Mouse (Mus musculus) midbrain, postnatal 0 days (tissue): ENCODE measurements around the gene H2-M5. TPM values are rescaled to one million over a fixed set of nuclear protein-coding genes. Genes with fewer than 3 reads are reported as not detected.

Source experiments
- ATAC-seq: fragments of 200-750 bp; cut with Nextera tagmentation; 2 replicates; pipeline ENCODE4 v1.8.0; 2017; ENCODE audit warnings: moderate number of reproducible peaks, mild to moderate bottlenecking, moderate TSS enrichment, moderate library complexity; ENCODE audit not compliant: low FRiP score
- DNase-seq: peaks from one replicate; pipeline ENCODE4 v3.0.0-alpha.2; 2015; ENCODE audit warnings: low spot score
- H3K27ac ChIP-seq: fragments of 300-500 bp; sonication (generic); 2 replicates; pipeline ENCODE4 v1.5.1; 2014; ENCODE audit warnings: low read depth, mild to moderate bottlenecking, low read length, mixed read lengths
- H3K27me3 ChIP-seq: fragments of 300-500 bp; sonication (generic); 2 replicates; pipeline ENCODE4 v1.6.1; 2014; ENCODE audit warnings: low read length, control low read depth, mixed read lengths; ENCODE audit not compliant: insufficient read depth
- H3K36me3 ChIP-seq: fragments of 300-500 bp; sonication (generic); 2 replicates; pipeline ENCODE4 v1.6.1; 2014; ENCODE audit warnings: low read length, control low read depth, mixed read lengths; ENCODE audit not compliant: insufficient read depth
- H3K4me1 ChIP-seq: fragments of 300-500 bp; sonication (generic); 2 replicates; pipeline ENCODE4 v1.6.1; 2014; ENCODE audit warnings: mild to moderate bottlenecking, control low read depth, antibody characterized with exemption, low read length, mixed read lengths; ENCODE audit not compliant: insufficient read depth
- H3K4me2 ChIP-seq: fragments of 300-500 bp; sonication (generic); 2 replicates; pipeline ENCODE4 v1.6.1; 2014; ENCODE audit warnings: low read depth, mild to moderate bottlenecking, low read length, mixed read lengths; ENCODE audit not compliant: poor library complexity, severe bottlenecking
- H3K4me3 ChIP-seq: fragments of 300-500 bp; sonication (generic); 2 replicates; pipeline ENCODE4 v1.5.1; 2014; ENCODE audit warnings: low read depth, mild to moderate bottlenecking, low read length, moderate library complexity
- H3K9ac ChIP-seq: fragments of 300-500 bp; sonication (generic); replicated peaks from 2 replicates; pipeline ENCODE4 v1.6.1; 2014; ENCODE audit warnings: mild to moderate bottlenecking, low read length, moderate library complexity, mixed read lengths; ENCODE audit not compliant: poor library complexity, severe bottlenecking
- H3K9me3 ChIP-seq: fragments of 300-500 bp; sonication (generic); 2 replicates; pipeline ENCODE4 v1.6.1; 2016; ENCODE audit warnings: low read length, control low read depth
- CTCF ChIP-seq: IDR thresholded peaks from 2 replicates; pipeline ENCODE4 v1.5.1; 2016; ENCODE audit warnings: antibody characterized with exemption, mild to moderate bottlenecking
- WGBS: fragments of 180-500 bp; shearing (Covaris S2); extraction: QIAGEN DNeasy Blood & Tissue Kit; methylation state at CpG from one replicate; pipeline ENCODE4 v1.1.7; 2014; 5-methylcytosine and 5-hydroxymethylcytosine counted together
- polyA plus RNA-seq: library from polyadenylated mRNA; unstranded; fragments of >200 nt; fragmentation: Nextera tagmentation; extraction: Ambion mirVana; gene quantifications from 2 replicates; pipeline ENCODE4 v1.2.1, GENCODE M21; 2015
- total RNA-seq: library from RNA; depleted of rRNA; stranded (reverse); fragments of >200 nt; gene quantifications from 2 replicates; pipeline ENCODE4 v1.2.3, GENCODE M21; 2014; rRNA removed

The H2-M5 gene
- total RNA-seq: 2.0 and 4.3 TPM in 2 replicates
- polyA plus RNA-seq: 1.3 and 1.6 TPM in 2 replicates

GRCm38 (mm10) chr17:36989437-36989836 is at the start of gene H2-M5:
Gene H2-M5 (minus strand): TSS chr17:36989537.
- 34% methylated on average over 5 of the region's 5 CpGs for WGBS
- no peak within 1 kb of the TSS for H3K27ac ChIP-seq
- DNase-seq (no peak), ATAC-seq (no peak)
- no peaks in the 10 kb centered on the region for H3K9me3 ChIP-seq
- peak within 1 kb of the TSS; percentile 32 for H3K4me2 ChIP-seq
- peak within 1 kb of the TSS; percentile 11; the same call in 1 of the 2 replicates for H3K4me3 ChIP-seq
- TF ChIP-seq CTCF: no peak
- H3K4me1 ChIP-seq: no peaks in the 10 kb centered on the region
- H3K27me3 ChIP-seq: peaks cover 13% of the 10 kb centered on the region
- no peaks in the 10 kb centered on the region for H3K36me3 ChIP-seq
- H3K9ac ChIP-seq: no peak within 1 kb of the TSS

GRCm38 (mm10) chr17:37029162-37029561 is 39.8 kb upstream of the H2-M5 start:
- ATAC-seq (peak; percentile 13; the same call in 1 of the 2 replicates), DNase-seq (no peak)
- Histone ChIP-seq H3K36me3 (no peaks in the 10 kb centered on the region), H3K27ac (peak overlapping the region; percentile 97), H3K4me1 (no peaks in the 10 kb centered on the region), H3K4me3 (peak overlapping the region; percentile 33), H3K9ac (peak overlapping the region; percentile 44), H3K4me2 (peak overlapping the region; percentile 51), H3K9me3 (no peaks in the 10 kb centered on the region), H3K27me3 (no peaks in the 10 kb centered on the region)
- TF ChIP-seq CTCF: no peak
- 57% methylated on average over 8 of the region's 8 CpGs for WGBS

- Histone ChIP-seq H3K36me3 (no peaks in the 10 kb centered on the region), H3K4me3 (peak overlapping the region; percentile 33), H3K9ac (peak overlapping the region; percentile 44), H3K27ac (peak overlapping the region; percentile 97), H3K4me1 (no peaks in the 10 kb centered on the region), H3K4me2 (peak overlapping the region; percentile 51), H3K27me3 (no peaks in the 10 kb centered on the region), H3K9me3 (no peaks in the 10 kb centered on the region)
- DNase-seq: peak; percentile 99
- 0 out of 2 replicates have a peak, but pooled peaks have one; percentile 4 for TF ChIP-seq CTCF
- under 1% methylated on average over 14 of the region's 14 CpGs for WGBS
- ATAC-seq: peak; percentile 99
Measured at GRCm38 (mm10) chr17:37028683-37029120, 39.4 kb upstream of the H2-M5 start.

GRCm38 (mm10) chr17:37028212-37028611 is 38.9 kb upstream of the H2-M5 start:
- no peaks in the 10 kb centered on the region for H3K36me3 ChIP-seq
- ATAC-seq (peak; percentile 29), DNase-seq (peak; percentile 15)
- peak overlapping the region; percentile 97 for H3K27ac ChIP-seq
- no peak for TF ChIP-seq CTCF
- no peaks in the 10 kb centered on the region for H3K4me1 ChIP-seq
- H3K4me3 ChIP-seq: peak overlapping the region; percentile 33
- no peaks in the 10 kb centered on the region for H3K27me3 ChIP-seq
- H3K4me2 ChIP-seq: peak overlapping the region; percentile 51
- WGBS: 3% methylated on average over 10 of the region's 10 CpGs
- H3K9me3 ChIP-seq: no peaks in the 10 kb centered on the region
- H3K9ac ChIP-seq: peak overlapping the region; percentile 50

GRCm38 (mm10) chr17:37027486-37027885 is 38.1 kb upstream of the H2-M5 start:
- Histone ChIP-seq H3K4me2 (no peak overlapping the region), H3K27ac (peak overlapping the region; percentile 97), H3K4me3 (no peak overlapping the region), H3K9me3 (no peaks in the 10 kb centered on the region), H3K27me3 (no peaks in the 10 kb centered on the region), H3K36me3 (no peaks in the 10 kb centered on the region), H3K4me1 (no peaks in the 10 kb centered on the region), H3K9ac (no peak overlapping the region)
- no peak for TF ChIP-seq CTCF
- 94% methylated on average over 4 of the region's 4 CpGs for WGBS
- no peak for ATAC-seq
- no peak for DNase-seq

- Histone ChIP-seq H3K4me2 (no peak overlapping the region), H3K9me3 (no peaks in the 10 kb centered on the region), H3K4me1 (no peaks in the 10 kb centered on the region), H3K4me3 (no peak overlapping the region), H3K36me3 (no peaks in the 10 kb centered on the region), H3K9ac (no peak overlapping the region), H3K27me3 (no peaks in the 10 kb centered on the region), H3K27ac (no peak overlapping the region)
- DNase-seq (no peak), ATAC-seq (no peak)
- TF ChIP-seq CTCF: no peak
- 69% methylated on average over 2 of the region's 2 CpGs for WGBS
Measured at GRCm38 (mm10) chr17:37026425-37026824, 37.1 kb upstream of the H2-M5 start.
